Mouse (Mus musculus) T-helper 17 cell (primary cell): Measurements from ENCODE around the gene St7l.
"Not testable (repeated sequence)": the region's sequence is repeated elsewhere in the genome, so short reads cannot be mapped to it uniquely, and the experiment has no call there.

Source experiments
- in situ Hi-C, 2 experiments: fragments of 300-600 bp; cut with MboI, MseI; formaldehyde crosslinking; loops; 1 replicate in 1 of 2; 2 replicates in 1 of 2; pipeline ENCODE4 v1.15.1; 2025; ENCODE audit warnings: high pct_unique_total_duplicates in 2 of 2

The St7l gene

GRCm38 (mm10) chr3:104863786-104864650 lies at the start of gene St7l, which contains the start of gene Capza1:
Gene St7l, plus strand, starts transcription at chr3:104864005.
Gene Capza1, minus strand, starts transcription at chr3:104864505.
- in situ Hi-C loops = no loop called here

GRCm38 (mm10) chr3:104814746-104815145 lies 49.1 kb upstream of the St7l start:
- in situ Hi-C loops = loop anchor here in 1 of 2 experiments (10.0 kb wide), 1 partner anchor 1720 kb away; no protein-coding TSS in a partner anchor

- in situ Hi-C loops = loop anchor here in 1 of 2 experiments (10.0 kb wide), 1 partner anchor 1721 kb away; no protein-coding TSS in a partner anchor
Measured at GRCm38 (mm10) chr3:104815346-104815745, 48.5 kb upstream of the St7l start.

- in situ Hi-C loops = loop anchor here in 1 of 2 experiments (10.0 kb wide), 1 partner anchor 1721 kb away; no protein-coding TSS in a partner anchor
Measured at GRCm38 (mm10) chr3:104816130-104816529, 47.7 kb upstream of the St7l start.

DNA sequence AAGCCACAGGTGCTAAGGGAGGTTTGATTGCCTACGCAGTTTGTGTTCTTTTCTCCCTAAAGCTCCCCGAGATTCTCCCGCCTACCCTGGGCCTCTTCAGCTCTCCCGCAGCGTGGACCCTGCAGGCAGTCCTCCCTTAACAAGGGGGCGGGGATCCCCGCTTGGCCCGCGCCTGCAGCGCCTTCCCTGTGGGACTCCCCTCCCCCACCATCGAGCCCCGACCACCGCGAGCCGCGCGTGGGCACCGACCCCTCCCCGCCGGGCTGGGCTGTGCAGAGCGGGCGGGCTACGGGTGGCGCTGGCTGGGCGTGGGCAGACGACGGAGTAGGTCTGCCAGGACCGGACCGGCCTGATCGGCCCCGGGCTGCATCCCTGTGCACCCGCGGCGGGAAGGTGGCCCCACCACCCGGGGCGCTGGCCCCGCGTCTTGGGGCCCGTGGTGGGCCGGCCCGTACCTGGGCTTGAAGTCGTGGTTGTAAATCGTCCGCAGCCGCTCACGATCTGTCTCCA lies 46.3 kb upstream of the St7l start:
- in situ Hi-C loops = loop anchor here in 1 of 2 experiments (10.0 kb wide), 1 partner anchor 1723 kb away; no protein-coding TSS in a partner anchor

- in situ Hi-C loops = loop anchor here in 1 of 2 experiments (10.0 kb wide), 1 partner anchor 1723 kb away; no protein-coding TSS in a partner anchor
Measured at GRCm38 (mm10) chr3:104817991-104818748, 45.6 kb upstream of the St7l start, which contains the start of gene Mov10. Gene Mov10, minus strand, starts transcription at chr3:104818563.

DNA sequence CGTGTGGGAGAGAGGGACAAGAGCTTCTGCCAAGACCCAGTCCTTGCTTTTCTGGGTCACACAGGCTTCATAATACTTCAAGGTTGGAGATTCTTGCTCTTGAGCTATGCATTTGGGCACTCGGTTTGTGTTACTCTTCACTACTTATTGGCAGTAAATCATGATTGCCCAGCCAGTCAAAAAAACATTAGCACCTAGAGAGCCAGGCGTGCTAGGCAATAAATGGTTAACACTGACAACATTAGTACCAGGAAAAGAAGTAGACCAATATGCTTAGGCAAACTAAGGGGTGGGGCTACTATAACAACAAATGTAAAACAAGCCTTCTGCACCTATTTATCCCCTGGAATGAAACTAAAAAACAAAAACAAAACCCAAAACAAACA lies 45.1 kb upstream of the St7l start:
- in situ Hi-C loops = loop anchor here in 1 of 2 experiments (10.0 kb wide), 1 partner anchor 1724 kb away; no protein-coding TSS in a partner anchor

DNA sequence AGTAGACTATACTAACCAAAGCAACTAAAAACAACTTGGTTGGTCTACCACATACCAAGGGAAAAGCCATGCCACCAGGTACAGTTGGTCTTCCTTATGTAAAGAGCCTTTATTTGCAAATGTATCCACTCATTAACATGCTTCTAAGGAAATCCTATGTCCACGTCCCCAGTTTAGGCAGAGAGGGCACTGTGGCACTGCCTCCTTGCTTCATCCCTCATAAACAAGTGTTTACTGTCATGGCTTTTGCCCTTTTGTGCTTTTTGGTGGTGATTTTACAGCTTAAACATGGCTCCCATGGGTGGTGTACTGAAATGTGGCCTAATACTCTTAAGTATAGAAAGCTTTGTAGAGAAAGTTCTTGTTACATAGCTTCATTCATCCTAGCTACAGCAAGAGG lies 43.4 kb upstream of the St7l start:
- in situ Hi-C loops = loop anchor here (5.0 kb wide), 1 partner anchor 637 kb away; no protein-coding TSS in a partner anchor

DNA sequence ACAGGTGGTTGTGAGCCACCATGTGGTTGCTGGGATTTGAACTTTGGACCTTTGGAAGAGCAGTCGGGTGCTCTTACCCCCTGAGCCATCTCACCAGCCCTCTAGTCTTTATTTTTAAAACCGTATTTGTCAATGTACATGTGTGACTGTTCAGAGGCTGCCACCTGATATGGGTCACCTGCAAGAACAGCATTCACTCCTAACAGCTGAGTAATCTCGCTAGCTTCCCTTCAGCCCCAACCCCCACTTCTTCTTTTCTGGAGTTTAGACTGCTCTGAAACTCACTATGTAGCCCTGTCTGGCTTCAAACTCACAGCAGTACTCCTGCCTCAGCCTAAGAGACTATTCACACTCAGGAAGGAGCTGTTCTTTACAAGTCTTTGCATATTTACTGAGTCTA lies 41.4 kb upstream of the St7l start:
- in situ Hi-C loops = loop anchor here (5.0 kb wide), 1 partner anchor 635 kb away; no protein-coding TSS in a partner anchor

- in situ Hi-C loops = no loop called here
Measured at GRCm38 (mm10) chr3:104835797-104836196, 28.0 kb upstream of the St7l start.

DNA sequence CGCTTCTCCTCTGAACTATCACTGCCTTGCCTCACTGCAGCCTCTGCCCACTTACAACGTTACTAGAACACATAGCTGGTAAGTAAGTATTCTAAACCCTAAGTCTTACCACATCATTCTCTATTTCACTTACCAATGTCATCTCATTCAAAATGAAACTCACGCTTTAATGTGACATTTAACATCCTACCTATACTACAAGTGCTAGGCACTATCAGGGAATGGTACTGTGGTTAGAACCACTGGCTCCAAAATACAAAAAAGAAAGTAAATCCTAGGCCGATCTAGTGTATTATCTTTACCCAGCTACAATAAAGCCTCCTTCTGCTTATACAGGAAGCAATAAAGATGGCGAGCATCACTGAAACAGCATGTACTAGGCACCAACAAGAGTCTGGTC lies 22.8 kb upstream of the St7l start:
- in situ Hi-C loops = no loop called here

DNA sequence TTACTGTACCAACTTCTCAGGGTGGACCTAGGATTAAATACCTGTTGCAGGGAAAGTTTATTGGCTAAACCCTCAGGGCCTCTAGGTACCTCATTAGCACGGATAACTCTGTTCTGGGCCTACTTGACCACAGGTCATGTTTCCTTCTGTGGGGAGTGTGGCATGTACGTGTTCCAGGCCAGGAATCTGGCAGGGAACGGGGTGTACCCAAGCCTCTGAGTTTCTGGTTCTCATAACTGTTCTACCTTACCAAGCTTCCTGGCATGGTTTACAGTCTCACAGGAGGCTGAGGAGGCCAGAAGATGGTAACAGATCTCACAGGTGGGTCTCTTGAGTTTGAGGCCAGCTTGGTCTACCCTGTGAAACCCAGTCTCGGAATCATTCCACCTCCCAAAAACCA lies 17.2 kb upstream of the St7l start:
- in situ Hi-C loops = no loop called here

GRCm38 (mm10) chr3:104854465-104854864 lies 9.3 kb upstream of the St7l start:
- in situ Hi-C loops = no loop called here

DNA sequence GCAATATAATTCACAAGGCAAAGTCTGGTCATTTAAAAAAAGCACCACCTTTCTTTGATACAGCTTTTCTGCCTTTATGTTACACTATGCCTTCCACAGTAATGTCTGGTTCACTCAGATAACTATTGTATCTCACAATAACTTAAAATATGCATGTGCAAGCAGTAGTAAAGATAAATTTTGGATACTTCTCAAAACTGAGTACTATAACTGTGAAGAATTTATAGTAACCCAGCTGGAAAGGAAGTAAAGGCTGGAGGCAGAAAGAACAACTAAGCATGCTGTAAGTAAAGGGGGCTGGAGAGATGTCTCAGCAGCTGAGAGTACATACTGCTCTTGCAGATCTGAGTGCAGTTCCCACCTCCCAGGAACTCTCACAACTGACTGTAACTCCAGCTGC lies 8.9 kb upstream of the St7l start:
- in situ Hi-C loops = loop anchor here in 1 of 2 experiments (5.0 kb wide), 1 partner anchor 73 kb away; the partner anchor contains the start of genes Fam19a3 and Ppm1j

- in situ Hi-C loops = loop anchor here in 1 of 2 experiments (5.0 kb wide), 1 partner anchor 74 kb away; the partner anchor contains the start of genes Fam19a3 and Ppm1j
Measured at GRCm38 (mm10) chr3:104856106-104856505, 7.7 kb upstream of the St7l start.

DNA sequence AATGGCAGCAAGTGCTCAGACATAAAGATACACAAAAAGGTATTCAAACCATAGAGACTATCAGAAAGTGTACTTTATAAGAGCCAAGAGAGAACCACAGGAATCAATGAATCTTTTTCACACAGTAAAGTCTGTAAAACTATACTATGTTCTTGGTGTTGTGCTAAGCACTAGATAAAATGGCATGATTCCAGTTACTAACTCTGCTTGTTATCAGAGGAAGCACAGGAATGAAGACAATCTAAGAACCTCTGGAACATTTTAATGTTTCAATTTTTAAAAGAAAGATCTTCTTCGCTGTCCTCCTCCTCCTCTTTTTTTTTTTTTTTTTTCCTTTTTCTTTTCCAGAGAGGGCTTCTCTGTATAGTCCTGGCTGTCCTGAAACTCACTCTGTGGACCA lies 5.2 kb upstream of the St7l start:
- in situ Hi-C loops = loop anchor here in 1 of 2 experiments (5.0 kb wide), 1 partner anchor 76 kb away; the partner anchor contains the start of genes Fam19a3 and Ppm1j

GRCm38 (mm10) chr3:104864651-104865340 lies 991 bp downstream of the St7l start:
- in situ Hi-C loops = no loop called here

GRCm38 (mm10) chr3:104865341-104865788 lies 1.6 kb downstream of the St7l start:
- in situ Hi-C loops = no loop called here

- in situ Hi-C loops = not testable (repeated sequence)
Measured at GRCm38 (mm10) chr3:104866674-104867073, 2.9 kb downstream of the St7l start.

DNA sequence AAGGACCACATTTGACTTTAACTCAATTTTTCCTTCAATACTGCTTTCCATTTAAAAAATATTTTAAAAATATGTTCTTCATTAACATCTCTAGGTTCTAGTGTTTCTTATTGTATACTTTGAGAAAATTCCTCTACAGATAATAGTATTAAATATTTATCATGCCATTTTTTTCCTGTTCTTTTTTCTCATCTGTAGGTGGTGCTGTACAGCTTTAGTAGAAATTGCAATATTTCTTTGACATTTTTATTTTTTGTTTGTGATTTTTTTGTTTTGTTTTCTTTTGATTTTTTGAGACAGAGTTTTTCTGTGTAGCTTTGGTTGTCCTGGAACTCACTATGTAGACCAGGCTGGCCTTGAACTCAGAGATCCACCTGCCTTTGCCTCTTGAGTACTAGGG lies 5.8 kb downstream of the St7l start:
- in situ Hi-C loops = no loop called here

DNA sequence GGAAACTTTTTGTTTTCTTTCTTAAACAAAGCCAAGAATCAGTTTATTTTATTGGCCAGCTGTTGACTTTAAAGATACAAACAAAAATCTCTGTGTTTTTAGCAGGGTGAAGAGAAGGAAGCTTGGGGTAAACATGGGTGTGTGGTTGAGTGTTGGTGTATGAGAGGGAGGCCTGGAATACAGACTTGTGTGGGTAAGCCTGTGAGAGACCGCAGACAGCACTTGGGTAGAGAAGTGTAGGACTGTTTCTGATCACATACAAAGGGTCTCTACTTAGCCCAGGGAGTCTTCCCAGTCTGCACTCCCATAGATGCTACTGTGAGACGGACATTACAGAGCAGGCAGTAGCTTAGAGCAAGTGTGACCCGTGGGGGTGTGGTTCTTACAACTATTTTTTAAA lies 24.8 kb downstream of the St7l start:
- in situ Hi-C loops = no loop called here
